Mouse (Mus musculus) C2C12 (cell line): ENCODE data around the gene Wrap53. TPM values are rescaled to one million over a fixed set of nuclear protein-coding genes. Genes with fewer than 3 reads are reported as not detected.

Experiments
- H3K27me3 ChIP-seq: one replicate; pipeline ENCODE4 v1.6.1; 2011; ENCODE audit not compliant: control insufficient read depth, insufficient read depth, insufficient read length
- H3K36me3 ChIP-seq: one replicate; pipeline ENCODE4 v1.6.1; 2011; ENCODE audit not compliant: control insufficient read depth, insufficient read depth
- H3K4me3 ChIP-seq: one replicate; pipeline ENCODE4 v1.5.1; 2011; ENCODE audit warnings: mild to moderate bottlenecking, control low read depth; ENCODE audit not compliant: poor library complexity, insufficient read depth, severe bottlenecking
- H3K79me2 ChIP-seq: one replicate; pipeline ENCODE4 v1.6.1; 2011; ENCODE audit not compliant: control insufficient read depth, insufficient read depth
- H3K79me3 ChIP-seq: one replicate; pipeline ENCODE4 v1.6.1; 2011; ENCODE audit warnings: low read depth, control low read depth
- H3ac ChIP-seq: one replicate; pipeline ENCODE3; 2011; ENCODE audit warnings: low read depth; ENCODE audit not compliant: control insufficient read depth, insufficient read length
- CEBPB ChIP-seq: IDR thresholded peaks from one replicate; pipeline ENCODE4 v1.6.1; 2011; ENCODE audit warnings: low read depth, mild to moderate bottlenecking, control low read depth, moderate library complexity
- CTCF ChIP-seq: IDR thresholded peaks from one replicate; pipeline ENCODE4 v1.5.1; 2011; ENCODE audit not compliant: control insufficient read depth, insufficient read depth, insufficient read length
- FOSL1 ChIP-seq: IDR thresholded peaks from one replicate; pipeline ENCODE4 v1.8.0; 2011; ENCODE audit warnings: mild to moderate bottlenecking, low read length; ENCODE audit not compliant: poor library complexity, insufficient read depth, severe bottlenecking
- MAX ChIP-seq: IDR thresholded peaks from one replicate; pipeline ENCODE4 v1.6.1; 2011; ENCODE audit warnings: mild to moderate bottlenecking, control low read depth
- MYOD1 ChIP-seq: IDR thresholded peaks from one replicate; pipeline ENCODE4 v1.6.1; 2011; ENCODE audit warnings: low read depth; ENCODE audit not compliant: control insufficient read depth, insufficient read length
- MYOG ChIP-seq: IDR thresholded peaks from one replicate; pipeline ENCODE4 v1.6.1; 2011; ENCODE audit not compliant: control insufficient read depth, insufficient read length; ENCODE audit errors: extremely low read depth
- USF1 ChIP-seq: IDR thresholded peaks from one replicate; pipeline ENCODE4 v1.6.1; 2011; ENCODE audit warnings: low read depth, mild to moderate bottlenecking, control low read depth, moderate library complexity
- polyA plus RNA-seq: library from polyadenylated mRNA; unstranded; fragments of >200 nt; fragmentation: generic; extraction: Trizol; gene quantifications from one replicate; pipeline ENCODE4 v1.2.1, GENCODE M21; 2012; ENCODE audit warnings: missing spikeins

Wrap53 gene
- polyA plus RNA-seq, 1 experiment = 21.9 TPM

DNA sequence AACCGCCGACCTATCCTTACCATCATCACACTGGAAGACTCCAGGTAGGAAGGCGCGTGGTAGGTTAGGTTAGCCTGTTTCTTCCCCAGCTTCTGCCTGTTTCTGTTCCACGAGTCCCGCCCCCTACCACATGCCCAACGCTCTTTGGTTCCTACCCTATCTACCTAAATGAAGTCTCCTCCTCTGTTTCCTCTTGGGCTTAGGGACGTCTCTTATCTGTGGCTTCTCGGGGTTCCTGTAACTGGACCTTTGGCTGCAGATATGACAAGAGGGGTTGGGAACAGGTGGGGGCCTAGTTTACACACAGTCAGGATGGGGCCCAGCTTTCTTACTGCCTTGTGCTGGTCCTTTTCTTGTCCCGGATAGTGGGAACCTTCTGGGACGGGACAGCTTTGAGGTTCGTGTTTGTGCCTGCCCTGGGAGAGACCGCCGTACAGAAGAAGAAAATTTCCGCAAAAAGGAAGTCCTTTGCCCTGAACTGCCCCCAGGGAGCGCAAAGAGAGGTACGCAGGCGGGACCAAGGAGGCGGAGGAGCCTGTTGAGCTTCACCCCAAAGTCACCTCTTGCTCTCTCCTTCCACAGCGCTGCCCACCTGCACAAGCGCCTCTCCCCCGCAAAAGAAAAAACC is 9.3 kb upstream of the Wrap53 start:
- no peak overlapping the region for H3K4me3 ChIP-seq
- H3K79me3 ChIP-seq = peaks cover 25% of the 10 kb centered on the region
- no peaks in the 10 kb centered on the region for H3K27me3 ChIP-seq
- H3K36me3 ChIP-seq = peaks cover 96% of the 10 kb centered on the region
- no peak overlapping the region for H3ac ChIP-seq
- no peak for TF ChIP-seq MYOG
- no peak for TF ChIP-seq CEBPB
- TF ChIP-seq CTCF = no peak
- TF ChIP-seq USF1 = no peak
- no peak for TF ChIP-seq MAX
- no peak for TF ChIP-seq MYOD1
- TF ChIP-seq FOSL1 = no peak
- peaks cover 34% of the 10 kb centered on the region for H3K79me2 ChIP-seq

DNA sequence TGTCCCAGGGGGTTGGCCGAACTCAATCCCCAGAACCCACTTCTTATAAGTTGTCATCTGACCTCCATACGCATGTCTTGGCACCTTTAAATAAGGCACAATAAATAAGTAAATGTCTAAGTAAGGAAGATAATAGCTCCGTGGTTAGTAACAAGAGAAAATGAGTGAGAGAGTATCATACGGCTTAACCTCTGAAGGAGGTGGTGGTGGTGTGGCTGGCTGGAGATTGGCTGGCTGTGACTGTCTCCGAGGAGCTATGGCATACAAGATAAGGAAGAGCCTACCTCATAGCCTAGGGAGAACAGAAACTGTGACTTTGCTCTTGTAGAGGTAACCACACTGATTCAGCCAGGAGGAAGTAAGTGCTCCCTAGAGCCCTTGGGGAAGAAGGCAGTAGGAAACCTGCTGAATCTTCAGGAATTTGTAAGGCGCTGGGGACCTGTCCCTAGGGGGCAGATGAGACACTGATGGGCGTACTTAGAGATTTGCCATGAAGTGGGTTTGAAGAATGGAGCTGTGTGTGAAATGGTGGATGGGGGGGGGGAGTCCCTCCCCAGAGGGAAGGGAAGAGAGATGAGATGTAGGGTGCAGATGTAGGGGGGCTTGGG is 5.8 kb upstream of the Wrap53 start:
- Histone ChIP-seq H3K4me3 (no peak overlapping the region), H3K36me3 (peaks cover 88% of the 10 kb centered on the region), H3K79me2 (peaks cover 69% of the 10 kb centered on the region), H3ac (no peak overlapping the region), H3K27me3 (no peaks in the 10 kb centered on the region), H3K79me3 (peaks cover 58% of the 10 kb centered on the region)
- TF ChIP-seq MAX = no peak
- no peak for TF ChIP-seq MYOD1
- no peak for TF ChIP-seq CEBPB
- TF ChIP-seq MYOG = no peak
- no peak for TF ChIP-seq FOSL1
- no peak for TF ChIP-seq USF1
- no peak for TF ChIP-seq CTCF

DNA sequence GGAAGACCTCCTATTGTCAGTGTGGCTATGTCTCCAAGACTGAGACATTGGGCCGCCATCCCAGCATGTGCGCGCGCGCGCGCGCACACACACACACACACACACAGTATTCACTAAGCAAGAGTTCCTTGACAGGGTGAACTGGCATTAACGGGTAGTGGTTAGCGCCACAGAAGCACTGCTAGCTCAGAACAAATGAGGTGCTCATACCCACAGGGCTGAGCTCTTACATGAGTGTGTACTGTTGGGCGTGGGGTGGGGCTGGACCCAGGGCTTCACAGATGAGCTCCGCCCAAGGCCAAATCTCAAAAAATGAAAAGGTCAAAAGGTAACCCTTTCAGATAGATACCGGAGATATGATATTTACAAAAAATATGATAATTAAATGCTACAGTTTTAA is 4.9 kb upstream of the Wrap53 start:
- H3K36me3 ChIP-seq = peaks cover 80% of the 10 kb centered on the region
- peaks cover 64% of the 10 kb centered on the region for H3K79me3 ChIP-seq
- no peak overlapping the region for H3ac ChIP-seq
- no peaks in the 10 kb centered on the region for H3K27me3 ChIP-seq
- H3K79me2 ChIP-seq = peaks cover 76% of the 10 kb centered on the region
- TF ChIP-seq MYOG (no peak), CTCF (no peak)
- H3K4me3 ChIP-seq = no peak overlapping the region

DNA sequence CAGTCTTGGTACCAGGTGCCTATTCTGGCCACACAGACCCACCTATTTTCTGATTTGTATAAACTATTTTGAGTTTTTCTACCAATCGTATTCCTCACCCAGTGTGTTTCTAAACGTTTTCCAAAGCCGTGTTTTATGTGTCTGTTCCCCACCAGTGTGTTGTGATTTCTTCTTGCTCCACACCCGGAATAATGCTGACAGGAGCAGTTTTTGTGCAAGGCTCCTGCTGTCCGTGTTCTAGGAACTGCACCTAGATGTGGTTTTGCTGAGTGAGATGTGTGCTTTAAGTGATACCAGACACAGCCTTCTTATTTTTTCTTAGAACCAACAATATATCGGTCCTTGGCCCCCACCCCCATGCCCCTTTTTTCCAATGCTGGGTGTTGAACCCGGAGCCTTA is 4.0 kb upstream of the Wrap53 start:
- Histone ChIP-seq H3ac (no peak overlapping the region), H3K36me3 (peaks cover 70% of the 10 kb centered on the region), H3K79me2 (peaks cover 76% of the 10 kb centered on the region), H3K79me3 (peaks cover 64% of the 10 kb centered on the region), H3K4me3 (no peak overlapping the region), H3K27me3 (no peaks in the 10 kb centered on the region)
- TF ChIP-seq CTCF (no peak), MAX (no peak), USF1 (no peak), MYOG (no peak), FOSL1 (no peak), CEBPB (no peak), MYOD1 (no peak)

DNA sequence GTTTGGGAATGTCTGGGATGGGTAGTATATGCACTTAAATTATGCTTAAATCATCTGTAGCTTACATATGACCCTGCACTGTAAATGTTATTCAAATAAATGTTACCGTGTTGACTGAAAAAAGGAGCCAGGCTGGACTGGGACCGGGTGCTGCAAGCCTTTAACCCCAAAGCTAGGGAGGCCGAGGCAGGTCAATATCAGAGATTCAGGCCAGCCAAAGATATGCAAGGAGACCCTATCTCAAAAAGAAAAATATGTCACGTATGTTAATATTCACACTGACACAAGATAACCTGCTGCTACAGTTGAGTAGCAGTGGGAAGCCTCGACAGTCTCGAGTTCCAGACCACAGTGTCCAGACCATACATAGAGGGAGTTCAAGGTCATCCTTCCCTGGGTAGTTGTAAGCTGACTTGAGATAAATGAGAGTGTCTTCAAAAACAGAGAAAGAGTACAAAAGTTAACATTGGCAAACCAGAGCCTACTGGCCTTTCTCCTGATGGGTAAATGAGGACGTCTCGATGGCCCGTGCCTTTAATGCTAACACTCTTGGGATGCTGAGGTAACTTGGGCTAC is 2.3 kb upstream of the Wrap53 start:
- peak overlapping the region; percentile 98 for H3K4me3 ChIP-seq
- peaks cover 89% of the 10 kb centered on the region for H3K79me2 ChIP-seq
- TF ChIP-seq MYOG (no peak), FOSL1 (no peak), CEBPB (no peak), CTCF (no peak), MAX (no peak), MYOD1 (no peak), USF1 (no peak)
- H3K79me3 ChIP-seq = peaks cover 79% of the 10 kb centered on the region
- H3ac ChIP-seq = no peak overlapping the region
- no peaks in the 10 kb centered on the region for H3K27me3 ChIP-seq
- H3K36me3 ChIP-seq = peaks cover 56% of the 10 kb centered on the region

DNA sequence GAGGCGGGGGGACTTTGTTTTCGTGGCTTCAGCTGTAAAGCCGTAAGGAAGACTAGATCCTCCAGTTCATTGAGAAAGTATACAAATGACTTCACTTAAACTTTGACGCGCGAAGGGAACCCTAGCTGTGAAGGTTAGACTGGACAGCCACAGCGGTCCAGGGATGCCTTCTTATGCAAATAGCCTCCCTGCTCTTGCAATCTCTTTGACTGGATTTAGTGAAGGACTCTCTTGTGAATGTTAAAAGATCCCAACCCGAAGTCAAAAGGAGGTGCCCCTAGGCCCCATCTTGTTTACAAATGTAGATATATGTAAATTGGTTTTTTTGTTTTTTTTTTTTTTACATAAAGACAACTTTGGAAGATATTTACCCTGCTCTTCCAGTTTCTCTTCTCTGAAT is 1.8 kb upstream of the Wrap53 start:
- Histone ChIP-seq H3K27me3 (no peaks in the 10 kb centered on the region), H3K79me2 (peaks cover 89% of the 10 kb centered on the region), H3K79me3 (peaks cover 84% of the 10 kb centered on the region), H3K4me3 (peak overlapping the region; percentile 98), H3K36me3 (peaks cover 57% of the 10 kb centered on the region), H3ac (peak overlapping the region; percentile 44)
- no peak for TF ChIP-seq MYOD1
- TF ChIP-seq MYOG = no peak
- no peak for TF ChIP-seq CTCF
- no peak for TF ChIP-seq CEBPB
- TF ChIP-seq USF1 = no peak
- no peak for TF ChIP-seq FOSL1
- no peak for TF ChIP-seq MAX
